Mouse (Mus musculus): ENCODE measurements at regions not wholly inside any gene's neighbourhood (a gene's known extent, or its start where the extent isn't known, plus 50 kb on each side); places are given as distances from the start of the nearest gene placed in this dataset.

DNA sequence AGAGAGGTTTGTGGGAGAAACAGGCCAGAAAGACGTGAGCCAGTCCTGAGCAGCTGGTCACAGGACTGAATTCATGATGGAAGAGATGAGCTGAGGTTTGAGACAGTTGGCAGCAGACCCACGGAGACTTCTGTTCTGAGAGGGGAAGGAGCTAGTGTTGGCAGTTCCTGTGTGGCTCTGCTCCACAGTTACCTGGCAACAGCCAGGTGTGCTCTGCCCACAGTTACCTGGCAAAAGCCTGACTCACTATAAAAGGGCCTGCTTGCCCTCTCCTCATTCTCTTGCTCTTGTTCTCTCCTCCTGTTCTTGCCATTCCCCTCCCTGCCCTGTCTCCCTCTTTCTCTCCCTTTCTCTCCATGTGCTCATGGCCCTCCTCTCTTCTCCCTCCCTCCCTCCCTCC lies 611.3 kb downstream of the Phf3 start:
- TF ChIP-seq CTCF (IDR thresholded peaks at IDR 0.05) (no peak), POLR2A (IDR thresholded peaks at IDR 0.05; ENCODE audit: insufficient read depth, low read depth, low read length) (no peak), EP300 (IDR thresholded peaks at IDR 0.05; ENCODE audit: insufficient read depth, low read depth, low read length) (no peak)

All from heart, adult 2 months (tissue).